Mouse (Mus musculus) spleen, postnatal 4 days (tissue): ENCODE measurements around the gene Gja3.

ENCODE experiments used
- DNase-seq, 2 experiments: peaks; one replicate each; pipeline ENCODE4 v3.0.0; 2022; ENCODE audit warnings: low spot score in 2 of 2

The Gja3 gene

GRCm38 (mm10) chr14:57057563-57058321 is at the start of gene Gja3:
TSS of gene Gja3 (minus strand) at chr14:57058100.
- DNase-seq = peak; percentile 26 to 66

GRCm38 (mm10) chr14:57107091-57107490 is 49.2 kb upstream of the Gja3 start:
- DNase-seq = no peak

DNA sequence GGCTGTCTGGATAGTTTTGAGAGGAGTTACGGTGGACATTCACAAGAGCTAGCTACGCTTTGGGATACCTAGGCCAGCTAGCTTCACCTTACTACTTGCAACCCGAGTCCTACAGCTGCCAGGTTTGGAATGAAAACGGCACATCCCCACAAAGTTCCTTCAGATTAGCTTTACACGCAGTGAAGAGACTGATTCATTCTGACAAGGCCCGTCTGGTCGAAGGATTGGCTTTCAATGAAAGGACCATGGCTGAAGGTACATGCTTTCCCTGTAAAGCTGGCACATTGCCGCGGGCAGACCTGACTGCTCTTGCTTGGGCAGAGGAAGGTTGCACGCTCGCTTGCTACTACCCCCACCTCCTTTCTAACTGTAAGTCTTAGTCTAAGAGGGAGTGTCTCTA is 47.8 kb upstream of the Gja3 start:
- no peak for DNase-seq

DNA sequence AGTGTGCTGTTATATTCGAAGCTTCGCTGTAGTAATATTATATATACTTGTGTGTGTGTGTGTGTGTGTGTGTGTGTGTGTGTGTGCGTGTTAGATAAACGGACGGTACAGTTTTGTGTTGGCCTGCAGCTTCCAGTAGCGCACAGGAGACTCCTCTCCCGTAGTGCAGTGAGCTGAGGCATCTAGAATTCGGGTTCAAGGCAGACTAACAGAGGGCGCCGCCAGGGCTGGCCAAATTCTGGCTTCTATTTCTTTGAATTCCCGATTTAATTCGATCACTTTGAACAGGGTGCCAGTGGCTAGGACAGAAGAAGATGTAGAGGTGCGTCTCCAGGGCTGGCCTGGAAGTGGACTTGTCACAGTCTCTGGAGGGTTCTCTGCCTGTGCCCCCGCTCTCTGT is 47.2 kb upstream of the Gja3 start:
- DNase-seq = no peak

- peak in 1 of 2 experiments; percentile 68 for DNase-seq
These were observed 46.5 kb upstream of the Gja3 start, which contains the start of gene Gjb2 for GRCm38 (mm10) chr14:57104106-57105023. TSS of gene Gjb2 (minus strand) at chr14:57104702.

- no peak for DNase-seq
These were observed 45.8 kb upstream of the Gja3 start for GRCm38 (mm10) chr14:57103711-57104105.

DNA sequence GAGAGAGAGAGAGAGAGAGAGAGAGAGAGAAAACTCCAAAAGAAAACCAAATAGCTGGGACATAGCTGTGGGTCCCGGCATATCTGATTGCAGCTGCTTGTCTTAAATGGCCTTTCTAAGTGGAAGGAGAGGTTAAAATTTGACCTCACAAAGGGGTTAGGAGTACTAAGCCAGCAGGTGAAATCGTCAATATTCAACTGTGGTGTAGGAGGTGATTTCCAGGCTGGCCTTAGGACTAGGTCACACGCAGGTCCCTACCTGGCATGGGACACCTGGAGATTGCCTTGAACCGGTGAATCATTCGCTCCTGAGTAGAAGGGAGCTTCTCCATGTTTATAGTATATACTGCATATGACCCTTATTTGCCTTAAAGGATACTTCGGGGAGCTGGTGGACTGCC is 45.2 kb upstream of the Gja3 start:
- DNase-seq = no peak

DNA sequence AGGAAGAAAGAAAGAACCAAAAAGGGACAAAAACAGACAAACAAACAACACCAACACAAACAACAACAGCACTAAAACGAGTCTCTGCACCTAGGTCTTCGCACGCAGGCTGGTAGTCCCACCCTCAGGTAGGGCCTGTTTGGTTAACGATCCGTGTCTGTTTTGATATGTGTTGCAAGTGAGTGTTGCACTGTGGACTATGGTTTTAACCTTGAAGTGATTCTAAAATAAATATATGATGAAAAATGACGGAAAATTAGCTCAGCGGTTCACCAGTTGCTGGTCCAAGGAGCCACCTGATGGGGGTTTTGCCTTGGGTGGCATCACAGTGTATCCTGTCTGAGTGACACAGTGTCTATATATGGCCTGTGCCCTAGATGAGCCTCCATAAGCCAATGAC is 43.7 kb upstream of the Gja3 start:
- DNase-seq = no peak

- DNase-seq = no peak
These were observed 38.0 kb upstream of the Gja3 start for GRCm38 (mm10) chr14:57095855-57096254.

GRCm38 (mm10) chr14:57093029-57093428 is 35.1 kb upstream of the Gja3 start:
- DNase-seq = peak in 1 of 2 experiments; percentile 25

GRCm38 (mm10) chr14:57090001-57090400 is 32.1 kb upstream of the Gja3 start:
- DNase-seq = no peak

DNA sequence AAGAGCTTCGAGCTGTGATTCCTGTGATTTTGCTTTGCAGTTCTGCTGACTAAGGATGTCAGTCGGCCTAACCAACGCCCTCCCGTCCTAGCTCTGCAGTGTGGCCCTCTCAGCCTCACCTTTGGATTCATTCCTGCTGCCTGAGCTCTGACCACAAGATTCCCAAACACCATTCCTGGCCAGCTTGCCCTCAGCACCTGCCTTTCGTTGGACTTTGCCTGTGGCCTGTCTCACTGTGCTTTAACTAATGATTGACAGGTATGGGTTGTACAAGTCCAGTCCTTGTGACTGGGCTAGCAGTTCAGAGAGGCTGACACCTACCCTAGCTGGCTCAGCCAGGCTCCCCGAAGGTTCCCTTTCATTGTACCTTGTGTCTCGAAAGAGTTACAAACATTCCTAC is 31.2 kb upstream of the Gja3 start:
- DNase-seq = no peak

DNA sequence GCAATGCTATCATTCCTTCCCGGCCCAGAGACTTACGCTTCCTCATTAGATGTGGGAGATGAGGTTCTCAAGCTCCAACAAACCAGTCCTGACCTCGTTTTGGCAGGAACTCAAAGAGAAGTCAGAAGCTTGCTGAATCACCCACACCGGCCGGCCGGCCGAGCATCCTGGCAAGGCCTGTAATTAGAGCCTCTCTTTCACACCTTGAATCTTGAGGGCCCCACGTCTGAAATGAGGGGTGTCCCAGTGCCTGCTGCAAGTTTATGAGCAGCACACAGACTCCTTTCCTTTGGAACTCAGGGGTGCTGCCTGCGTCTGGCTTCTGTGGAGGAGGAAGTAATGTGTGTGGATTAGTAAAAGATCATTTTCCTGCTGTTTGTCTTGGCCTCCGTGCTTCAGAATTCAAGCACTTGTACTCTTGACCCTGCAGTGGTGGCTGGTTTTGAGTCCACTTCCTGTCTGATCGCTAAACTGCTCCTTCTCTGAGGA is 26.3 kb upstream of the Gja3 start:
- no peak for DNase-seq

DNA sequence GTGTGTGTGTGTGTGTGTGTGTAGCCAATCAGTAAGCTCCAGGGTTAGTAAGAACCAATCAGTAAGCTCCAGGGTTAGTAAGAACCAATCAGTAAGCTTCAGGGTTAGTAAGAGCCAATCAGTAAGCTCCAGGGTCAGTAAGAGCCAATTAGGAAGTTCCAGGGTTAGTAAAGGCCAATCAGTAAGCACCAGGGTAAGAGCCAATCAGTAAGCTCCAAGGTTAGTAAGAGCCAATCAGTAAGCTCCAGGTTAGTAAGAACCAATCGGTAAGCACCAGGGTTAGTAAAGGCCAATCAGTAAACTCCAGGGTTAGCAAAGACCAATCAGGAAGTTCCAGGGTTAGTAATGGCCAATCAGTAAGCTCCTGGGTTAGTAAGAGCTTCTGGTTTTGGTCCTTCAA is 25.0 kb upstream of the Gja3 start:
- no peak for DNase-seq

GRCm38 (mm10) chr14:57075537-57075936 is 17.6 kb upstream of the Gja3 start:
- no peak for DNase-seq

- DNase-seq = peak; percentile 48 to 77
These were observed 12.0 kb upstream of the Gja3 start for GRCm38 (mm10) chr14:57069906-57070305.

- DNase-seq = no peak
These were observed 8.2 kb upstream of the Gja3 start for GRCm38 (mm10) chr14:57066053-57066452.

DNA sequence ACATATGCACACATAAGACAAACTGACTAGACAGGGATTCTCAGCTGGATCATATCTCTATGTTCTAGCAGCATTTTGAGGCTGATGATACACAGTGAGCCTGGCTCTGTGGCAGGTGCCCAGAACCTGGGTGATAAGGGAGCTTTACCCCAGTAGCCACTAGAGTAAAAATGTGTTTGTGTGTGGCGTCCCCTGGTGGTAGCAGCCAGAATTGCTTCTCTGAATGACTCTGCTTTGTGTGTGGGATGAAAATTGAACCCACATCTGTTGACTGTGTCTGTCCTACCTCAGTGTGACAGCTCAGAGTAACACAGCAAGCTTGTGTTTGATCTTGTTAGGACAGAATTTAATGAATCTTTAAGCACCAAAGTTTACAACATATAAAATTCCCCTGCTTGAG is 2.2 kb upstream of the Gja3 start:
- DNase-seq = peak; percentile 55 to 80

GRCm38 (mm10) chr14:57057204-57057562 is 717 bp downstream of the Gja3 start:
- no peak for DNase-seq

DNA sequence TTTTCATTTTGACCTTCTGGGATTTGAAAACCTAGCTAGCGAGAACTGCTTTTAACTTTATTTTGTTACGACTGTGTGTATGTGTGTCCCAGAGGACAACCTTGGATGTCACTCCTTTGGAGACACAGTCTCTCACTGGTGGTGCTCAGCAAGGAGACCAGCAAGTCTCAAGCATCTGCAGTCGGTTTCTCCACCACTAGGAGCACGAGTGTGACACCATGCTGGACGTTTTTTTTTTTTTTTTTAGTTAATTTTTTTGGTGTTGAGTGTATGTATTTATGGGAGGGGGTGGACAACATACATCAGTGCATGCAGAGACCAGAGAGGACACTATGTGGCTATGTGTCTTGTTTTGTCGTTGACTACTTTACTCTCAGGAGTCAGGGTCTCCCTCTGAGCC is 5.2 kb downstream of the Gja3 start:
- DNase-seq = no peak

DNA sequence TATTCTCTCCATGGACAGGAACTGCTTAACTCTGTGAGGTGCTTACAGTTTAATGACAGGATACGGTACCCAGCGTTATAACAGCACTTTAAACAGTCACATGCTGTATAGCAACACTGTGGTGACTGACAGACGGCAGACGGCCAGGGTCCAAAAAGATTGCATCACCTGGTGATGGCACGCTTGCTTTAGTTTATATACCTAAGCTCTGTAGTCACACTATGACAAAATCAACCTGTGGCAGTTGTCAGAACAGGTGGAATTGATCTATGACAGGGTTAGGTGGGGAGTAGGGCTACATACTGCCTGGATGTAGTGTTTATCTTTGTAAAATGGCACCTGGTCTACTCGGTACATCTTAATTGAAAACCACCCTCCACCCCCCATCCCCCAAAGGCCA is 14.0 kb downstream of the Gja3 start:
- no peak for DNase-seq

GRCm38 (mm10) chr14:57041439-57041838 is 16.5 kb downstream of the Gja3 start:
- no peak for DNase-seq
